Mouse (Mus musculus) testis, adult 2 months (tissue): Measurements from ENCODE around the gene Odf3. TPM values are rescaled to one million over a fixed set of nuclear protein-coding genes. Genes with fewer than 3 reads are reported as not detected.

Source experiments
- H3K27ac ChIP-seq: fragments of 200-500 bp; 2 replicates; pipeline ENCODE4 v1.5.1; 2012; ENCODE audit warnings: low read depth, low read length; ENCODE audit not compliant: control insufficient read depth, insufficient read depth
- H3K27me3 ChIP-seq: fragments of 200-500 bp; 2 replicates; pipeline ENCODE4 v1.6.1; 2012; ENCODE audit warnings: mild to moderate bottlenecking, low read length, moderate library complexity; ENCODE audit not compliant: control insufficient read depth, insufficient read depth
- H3K36me3 ChIP-seq: fragments of 200-500 bp; 2 replicates; pipeline ENCODE4 v1.6.1; 2012; ENCODE audit warnings: mild to moderate bottlenecking, low read length; ENCODE audit not compliant: control insufficient read depth, insufficient read depth
- H3K4me1 ChIP-seq: fragments of 200-500 bp; 2 replicates; pipeline ENCODE4 v1.6.1; 2012; ENCODE audit warnings: low read length; ENCODE audit not compliant: control insufficient read depth, insufficient read depth
- H3K4me3 ChIP-seq: fragments of 200-500 bp; 2 replicates; pipeline ENCODE4 v1.5.1; 2012; ENCODE audit warnings: low read depth, mild to moderate bottlenecking, low read length, moderate library complexity, mixed read lengths; ENCODE audit not compliant: control insufficient read depth
- CTCF ChIP-seq: fragments of 200-500 bp; IDR thresholded peaks from 2 replicates; pipeline ENCODE4 v1.5.1; 2012; ENCODE audit warnings: low read depth, mild to moderate bottlenecking, inconsistent platforms, low read length, moderate library complexity; ENCODE audit not compliant: control insufficient read depth, insufficient read depth, insufficient replicate concordance
- POLR2A ChIP-seq: fragments of 200-500 bp; IDR thresholded peaks from 2 replicates; pipeline ENCODE4 v1.6.1; 2012; ENCODE audit warnings: low read depth, mild to moderate bottlenecking, inconsistent platforms, low read length, moderate library complexity; ENCODE audit not compliant: control insufficient read depth
- polyA plus RNA-seq: library from polyadenylated mRNA; depleted of rRNA; stranded (reverse); fragments of >200 nt; gene quantifications from 2 replicates; pipeline ENCODE4 v1.2.3, GENCODE M21; 2012

Gene Odf3
- polyA plus RNA-seq, 1 experiment: 539 TPM

DNA sequence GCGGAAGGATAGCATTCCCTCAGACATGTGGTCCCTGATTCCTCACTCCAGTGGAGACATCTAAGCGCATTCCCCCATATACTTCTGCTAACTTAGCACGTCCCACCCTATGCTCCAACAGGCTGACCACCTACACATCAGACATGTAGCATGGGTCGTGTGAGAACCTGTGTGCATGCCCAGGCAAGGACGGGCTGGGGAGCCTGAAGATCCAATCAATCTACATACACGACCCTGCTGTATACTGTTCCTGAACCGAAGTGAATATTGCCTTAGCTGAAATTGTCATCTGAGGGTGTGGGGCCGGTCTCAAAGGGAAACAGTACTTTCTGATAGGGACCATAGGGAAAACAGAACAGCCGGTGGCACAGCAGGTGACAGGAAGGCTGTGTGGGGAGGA is 7.6 kb downstream of the Odf3 start:
- Histone ChIP-seq H3K27ac (no peak overlapping the region), H3K4me1 (peaks cover 16% of the 10 kb centered on the region), H3K36me3 (no peaks in the 10 kb centered on the region), H3K4me3 (peak overlapping the region; percentile 97), H3K27me3 (no peaks in the 10 kb centered on the region)
- no peak for TF ChIP-seq POLR2A
- TF ChIP-seq CTCF: no peak

DNA sequence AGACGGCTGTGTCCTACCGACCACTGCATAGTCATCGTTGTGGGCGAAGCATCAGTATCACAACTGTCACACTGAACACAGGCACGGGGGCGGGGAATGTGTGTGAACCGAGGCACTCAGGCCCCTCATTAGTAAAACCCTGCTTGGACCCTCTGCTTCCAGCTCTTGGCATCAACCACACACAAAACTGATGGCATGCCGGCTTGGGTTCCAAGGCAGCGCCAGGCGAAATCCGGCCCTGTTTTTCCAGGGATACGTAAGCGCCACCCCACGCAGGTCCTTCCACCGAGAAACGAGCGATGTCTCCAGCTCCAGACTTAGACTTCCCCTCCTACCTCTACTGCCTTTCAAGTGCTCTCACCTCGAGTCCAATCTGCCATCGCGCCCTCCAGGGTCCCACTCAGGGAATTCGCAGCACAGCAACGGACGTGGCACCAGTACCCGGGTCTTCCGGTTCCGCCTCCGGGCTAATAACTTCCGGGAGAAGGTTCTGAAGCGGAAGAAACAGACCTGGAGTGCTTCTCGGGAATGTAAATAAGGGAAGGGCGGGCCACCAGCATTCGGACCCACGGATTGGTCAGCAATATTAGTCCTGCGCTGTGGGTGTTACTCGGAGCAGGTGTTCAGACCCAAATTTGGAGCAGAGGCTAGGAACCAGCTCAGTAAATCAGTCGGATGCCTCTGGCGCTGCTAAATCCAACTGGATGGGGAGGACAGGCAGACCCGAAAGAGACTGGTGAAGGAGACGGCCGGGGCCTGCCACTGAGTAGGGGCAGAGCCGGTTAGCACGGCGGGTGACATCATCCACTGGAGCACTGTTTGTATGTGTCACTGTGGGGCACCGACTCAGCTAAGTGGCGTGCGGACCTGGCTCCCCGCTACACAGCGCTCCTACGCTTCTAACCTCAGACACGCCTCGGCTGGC is 8.5 kb downstream of the Odf3 start, which contains the start of gene Gm45785:
Gene Gm45785, minus strand, starts transcription at position 472 of the 925 bp plus-strand sequence.
- no peaks in the 10 kb centered on the region for H3K36me3 ChIP-seq

DNA sequence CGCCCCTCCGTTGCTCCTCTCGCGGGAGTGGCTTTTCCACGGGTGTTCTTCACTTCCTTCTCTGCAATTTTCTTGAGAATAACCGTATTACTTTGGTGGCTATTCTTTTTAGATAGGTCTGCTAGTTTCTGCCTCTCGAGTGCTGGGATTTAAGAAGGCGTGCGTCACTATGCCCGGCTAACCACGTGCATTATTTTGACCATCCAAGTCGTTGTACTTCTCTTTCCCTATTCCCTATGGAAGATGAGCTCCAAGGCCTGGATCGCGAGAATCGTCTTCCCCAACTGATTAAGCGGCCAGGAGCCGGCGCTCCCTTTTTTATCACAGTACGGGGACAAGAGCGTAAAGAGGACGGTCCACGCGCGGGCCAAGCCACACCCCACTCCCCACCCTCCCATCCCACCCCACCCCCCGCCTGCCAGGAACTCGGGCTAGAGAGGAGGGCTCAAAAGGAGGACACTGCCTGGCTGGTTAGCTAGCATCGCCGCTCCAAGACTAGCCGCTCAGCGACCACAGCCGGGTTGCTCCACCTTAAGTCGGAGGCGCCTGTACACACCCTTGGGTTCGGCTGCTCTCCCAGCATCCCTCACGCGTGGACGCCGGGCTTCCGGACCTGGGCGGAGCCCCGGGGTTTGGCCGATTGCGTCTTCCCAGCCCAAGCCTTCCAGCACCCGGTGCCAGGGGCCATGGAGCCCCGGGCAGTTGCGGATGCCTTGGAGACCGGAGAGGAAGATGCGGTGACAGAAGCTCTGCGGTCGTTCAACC is 9.4 kb downstream of the Odf3 start, which contains the start of gene Ric8a:
Gene Ric8a, plus strand, starts transcription at position 173 of the 765 bp plus-strand sequence.
- TF ChIP-seq CTCF: no peak
- peak; percentile 38 for TF ChIP-seq POLR2A
- peak within 1 kb of the TSS; percentile 92 for H3K27ac ChIP-seq
- H3K36me3 ChIP-seq: no peaks in the 10 kb centered on the region

More for the DNA sequence above, 8.5 kb downstream of the Odf3 start, which contains the start of gene Gm45785:
- TF ChIP-seq POLR2A: peak; percentile 54
- no peak for TF ChIP-seq CTCF
- H3K27ac ChIP-seq: peak within 1 kb of the TSS; percentile 92
- no peaks in the 10 kb centered on the region for H3K27me3 ChIP-seq
- H3K4me3 ChIP-seq: peak within 1 kb of the TSS; percentile 97
- H3K4me1 ChIP-seq: peaks cover 16% of the 10 kb centered on the region

DNA sequence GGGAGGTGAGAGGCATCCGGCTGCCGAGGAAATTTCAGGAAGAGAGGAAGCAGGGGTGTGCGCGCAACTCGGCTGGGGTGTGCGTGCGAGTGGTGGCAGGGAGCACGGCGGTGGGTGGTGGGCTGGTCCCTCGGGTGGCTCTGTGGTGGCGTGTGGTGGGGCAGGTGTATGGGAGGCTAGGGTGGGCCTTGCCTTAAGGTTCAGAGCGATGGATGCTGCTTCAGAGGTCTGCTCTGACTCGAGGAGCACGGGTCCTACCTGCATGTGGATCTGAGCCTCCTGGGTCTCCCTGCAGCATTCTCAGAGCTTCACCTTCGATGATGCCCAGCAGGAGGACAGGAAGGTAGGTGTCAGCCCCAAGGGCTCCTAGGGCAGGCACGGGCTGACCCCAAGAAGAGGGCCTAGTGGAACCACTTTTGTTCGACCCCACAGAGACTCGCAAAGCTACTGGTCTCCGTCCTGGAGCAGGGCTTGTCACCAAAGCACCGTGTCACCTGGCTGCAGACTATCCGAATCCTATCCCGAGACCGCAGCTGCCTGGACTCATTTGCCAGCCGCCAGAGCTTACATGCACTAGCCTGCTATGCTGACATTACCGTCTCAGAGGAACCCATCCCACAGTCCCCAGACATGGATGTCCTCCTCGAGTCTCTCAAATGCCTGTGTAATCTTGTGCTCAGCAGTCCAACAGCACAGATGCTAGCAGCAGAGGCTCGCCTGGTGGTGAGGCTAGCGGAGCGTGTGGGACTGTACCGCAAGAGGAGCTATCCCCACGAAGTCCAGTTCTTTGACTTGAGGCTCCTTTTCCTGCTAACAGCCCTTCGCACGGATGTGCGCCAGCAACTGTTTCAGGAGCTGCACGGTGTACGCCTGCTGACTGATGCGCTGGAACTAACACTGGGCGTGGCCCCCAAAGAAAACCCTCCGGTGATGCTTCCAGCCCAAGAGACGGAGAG is 10.2 kb downstream of the Odf3 start, which contains the start of gene Bet1l:
Gene Bet1l, minus strand, starts transcription at position 28 of the 956 bp plus-strand sequence.
- Histone ChIP-seq H3K4me1 (peaks cover 16% of the 10 kb centered on the region), H3K27me3 (no peaks in the 10 kb centered on the region), H3K4me3 (peak within 1 kb of the TSS; percentile 97), H3K27ac (peak within 1 kb of the TSS; percentile 85), H3K36me3 (no peaks in the 10 kb centered on the region; the same call in 1 of the 2 replicates)
- no peak for TF ChIP-seq CTCF
- TF ChIP-seq POLR2A: no peak

More for the DNA sequence above, 9.4 kb downstream of the Odf3 start, which contains the start of gene Ric8a:
- Histone ChIP-seq H3K4me3 (peak within 1 kb of the TSS; percentile 97), H3K27me3 (no peaks in the 10 kb centered on the region), H3K4me1 (peaks cover 16% of the 10 kb centered on the region)

DNA sequence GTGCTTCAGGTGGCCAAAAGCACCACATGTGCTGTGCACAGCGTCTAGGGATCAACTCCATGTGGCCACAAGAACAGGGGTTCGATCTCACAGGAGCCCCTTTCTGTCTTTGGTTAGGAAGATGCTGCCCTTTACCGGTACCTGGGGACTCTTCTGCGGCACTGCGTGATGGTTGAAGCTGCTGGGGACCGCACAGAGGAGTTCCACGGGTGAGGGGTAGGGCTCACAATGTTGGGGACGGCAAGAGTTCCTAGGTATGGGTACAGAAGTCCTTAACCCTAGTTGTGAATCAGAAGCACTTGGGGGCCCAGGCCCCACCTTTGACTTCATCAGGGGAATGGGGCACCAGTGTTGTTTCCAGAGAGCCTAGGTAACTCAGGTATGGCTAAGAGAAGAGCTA is 11.1 kb downstream of the Odf3 start:
- no peak overlapping the region for H3K27ac ChIP-seq
- H3K4me1 ChIP-seq: peaks cover 16% of the 10 kb centered on the region
- no peaks in the 10 kb centered on the region; the same call in 1 of the 2 replicates for H3K36me3 ChIP-seq
- no peak overlapping the region for H3K4me3 ChIP-seq
- H3K27me3 ChIP-seq: no peaks in the 10 kb centered on the region
- TF ChIP-seq CTCF: no peak
- no peak for TF ChIP-seq POLR2A

DNA sequence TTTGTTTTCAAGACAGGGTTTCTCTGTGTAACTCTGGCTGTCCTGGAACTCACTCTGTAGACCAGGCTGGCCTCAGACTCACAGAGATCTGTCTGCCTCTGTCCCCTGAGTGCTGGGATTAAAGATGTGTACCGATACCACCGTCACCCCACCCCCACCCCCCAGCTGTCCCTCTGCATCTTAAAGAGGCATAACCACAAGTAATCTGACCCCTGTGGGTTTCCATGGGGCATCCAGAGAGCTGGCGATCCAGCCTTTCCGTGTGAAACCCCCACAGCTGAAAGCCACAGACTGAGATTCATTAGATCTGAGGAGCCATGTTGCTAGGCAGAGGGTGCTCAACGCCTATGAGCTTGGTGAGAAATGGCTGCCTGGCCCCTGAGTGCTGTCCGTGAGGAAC is 12.4 kb downstream of the Odf3 start:
- Histone ChIP-seq H3K27me3 (no peaks in the 10 kb centered on the region), H3K36me3 (no peaks in the 10 kb centered on the region; the same call in 1 of the 2 replicates), H3K4me3 (no peak overlapping the region), H3K27ac (no peak overlapping the region), H3K4me1 (peaks cover 15% of the 10 kb centered on the region)
- TF ChIP-seq POLR2A (no peak), CTCF (no peak)

DNA sequence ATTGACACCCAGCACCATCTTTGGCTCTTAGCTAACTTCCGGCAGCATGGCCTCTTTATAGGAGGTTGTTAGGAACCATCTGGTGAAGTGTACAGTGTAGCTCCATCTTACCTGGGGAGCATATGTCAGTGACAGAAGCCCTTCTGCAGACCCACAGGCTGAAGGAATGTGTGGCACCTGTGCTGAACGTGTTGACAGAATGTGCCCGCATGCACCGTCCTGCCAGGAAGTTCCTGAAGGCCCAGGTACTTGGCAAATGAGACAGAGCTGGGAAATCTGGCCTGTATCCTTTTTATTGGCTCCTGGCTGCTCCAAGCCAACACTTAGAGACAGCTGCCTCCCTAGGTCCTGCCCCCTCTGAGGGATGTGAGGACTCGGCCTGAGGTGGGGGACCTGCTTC is 13.1 kb downstream of the Odf3 start:
- no peak for TF ChIP-seq CTCF
- TF ChIP-seq POLR2A: no peak
- H3K36me3 ChIP-seq: no peaks in the 10 kb centered on the region; the same call in 1 of the 2 replicates
- H3K4me1 ChIP-seq: peaks cover 9% of the 10 kb centered on the region

More for the DNA sequence above, 13.1 kb downstream of the Odf3 start:
- H3K27ac ChIP-seq: no peak overlapping the region
- no peak overlapping the region for H3K4me3 ChIP-seq
- no peaks in the 10 kb centered on the region for H3K27me3 ChIP-seq
